Mouse (Mus musculus) mouse embryonic stem cell (cell line): Measurements from ENCODE around the gene Ddx41.

Source experiments
- in situ Hi-C, 2 experiments: fragments of 300-500 bp; cut with MboI; formaldehyde crosslinking; loops; 1 replicate in 1 of 2; 3 replicates in 1 of 2; pipeline ENCODE4 v1.14.3; 2019 to 2020; ENCODE audit warnings: low sequenced_read_pairs in 2 of 2, low pct_unique_long_range_greater_than_20kb in 1 of 2, mixed read lengths in 1 of 2; ENCODE audit not compliant: unreplicated experiment in 1 of 2

Gene Ddx41

GRCm38 (mm10) chr13:55547916-55548315 is 11.5 kb upstream of the Ddx41 start:
- in situ Hi-C loops = no loop called here

- in situ Hi-C loops = no loop called here
Observed at GRCm38 (mm10) chr13:55544792-55545191, 8.3 kb upstream of the Ddx41 start.

GRCm38 (mm10) chr13:55543447-55543846 is 7.0 kb upstream of the Ddx41 start:
- in situ Hi-C loops = no loop called here

GRCm38 (mm10) chr13:55542891-55543290 is 6.4 kb upstream of the Ddx41 start:
- in situ Hi-C loops = no loop called here

DNA sequence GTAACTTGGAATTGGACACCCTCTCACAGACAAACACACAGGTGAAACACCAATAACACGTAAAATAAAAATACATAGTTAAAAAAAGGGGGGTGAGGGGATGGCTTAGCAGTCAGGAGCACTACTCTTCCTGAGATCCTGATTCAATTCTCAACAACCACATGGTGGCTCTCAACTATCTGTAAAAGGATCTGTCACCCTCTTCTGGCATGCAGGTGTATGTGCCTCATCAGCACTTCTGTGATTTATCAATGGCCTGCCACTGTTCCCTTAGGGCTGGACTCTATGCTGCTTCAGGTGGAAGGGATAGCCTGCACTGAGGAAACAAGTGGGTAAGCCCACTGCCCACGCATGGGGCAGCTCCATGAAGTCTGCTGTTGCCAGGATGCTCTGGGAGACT is 4.5 kb upstream of the Ddx41 start:
- in situ Hi-C loops = no loop called here

DNA sequence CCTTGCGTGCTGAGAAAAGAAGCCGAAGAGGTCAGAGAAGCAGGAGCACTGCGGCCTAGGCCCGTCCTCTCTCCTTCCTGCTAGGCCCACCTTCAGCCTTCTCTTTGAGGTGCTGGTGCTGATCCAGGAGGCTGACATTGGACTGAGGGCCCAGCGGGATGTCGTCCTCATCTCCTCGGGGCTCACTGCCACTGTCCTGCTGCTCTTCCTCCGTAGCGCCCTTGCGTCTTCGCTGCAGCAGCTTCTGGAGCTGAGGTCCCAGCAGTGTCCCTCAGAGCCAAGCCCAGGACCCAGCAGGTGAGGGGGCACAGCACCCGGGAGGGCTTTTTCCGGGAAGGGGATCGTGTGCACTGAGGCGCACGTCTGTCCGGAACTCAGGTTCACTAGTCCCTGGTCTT is 663 bp downstream of the Ddx41 start:
- in situ Hi-C loops = loop anchor here in 1 of 2 experiments (5.0 kb wide), 1 partner anchor 58 kb away; no protein-coding TSS in a partner anchor

DNA sequence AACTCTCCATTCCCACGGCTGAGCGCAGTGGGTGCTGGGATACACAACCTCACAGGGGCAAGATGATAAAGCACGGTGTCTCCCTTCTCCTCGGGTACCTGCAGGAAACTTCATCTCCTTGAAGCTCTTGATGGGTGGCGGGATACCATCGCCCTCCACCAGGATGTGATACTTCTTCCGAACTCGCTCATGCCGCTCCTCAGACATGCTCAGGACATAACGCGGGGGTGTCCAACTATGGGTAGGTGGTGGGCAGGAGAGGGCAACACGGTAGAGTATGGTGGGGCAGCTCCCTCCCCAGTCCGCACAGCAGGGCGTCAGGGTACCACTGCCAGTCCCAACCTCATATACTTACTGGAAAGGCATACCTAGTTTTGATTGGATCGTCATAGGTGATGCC is 1.3 kb downstream of the Ddx41 start:
- in situ Hi-C loops = loop anchor here in 1 of 2 experiments (5.0 kb wide), 1 partner anchor 58 kb away; no protein-coding TSS in a partner anchor

DNA sequence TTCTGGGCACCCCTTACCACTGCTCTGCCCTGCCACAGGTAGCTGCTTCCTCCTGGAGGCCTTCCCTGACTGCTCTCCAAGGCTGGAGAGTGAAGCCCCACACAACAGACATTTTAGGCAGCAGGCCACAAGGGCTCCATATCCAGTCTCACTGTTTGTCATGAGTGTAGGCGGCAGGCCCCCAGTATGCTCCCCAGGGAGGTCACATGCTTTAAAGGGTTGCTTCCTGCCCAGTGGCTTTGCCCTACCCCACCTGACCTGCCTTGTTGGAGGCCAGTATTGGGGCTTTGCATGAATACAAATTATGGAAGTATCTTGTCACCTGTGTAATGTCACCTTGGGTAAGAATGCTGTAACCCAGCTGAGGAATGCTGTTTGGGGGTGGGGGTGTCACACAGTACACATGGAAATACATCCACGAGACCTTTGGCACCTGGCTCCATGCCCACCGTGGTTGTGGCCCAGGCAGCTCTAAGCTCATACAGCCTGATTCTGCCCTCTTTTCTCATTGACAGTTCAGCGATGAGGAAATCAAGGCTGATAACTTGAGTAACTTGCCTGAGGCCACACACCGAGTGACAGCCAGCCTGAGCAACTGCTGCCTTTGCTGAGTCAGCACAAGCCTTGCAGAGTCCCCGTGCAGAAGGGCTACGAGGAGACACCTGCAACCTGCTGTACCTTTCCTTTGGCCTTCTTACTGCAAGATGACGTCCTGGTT is 7.1 kb downstream of the Ddx41 start, which contains the start of gene Dok3:
Gene Dok3, minus strand, starts transcription at position 99 of the 718 bp plus-strand sequence.
- in situ Hi-C loops = no loop called here

DNA sequence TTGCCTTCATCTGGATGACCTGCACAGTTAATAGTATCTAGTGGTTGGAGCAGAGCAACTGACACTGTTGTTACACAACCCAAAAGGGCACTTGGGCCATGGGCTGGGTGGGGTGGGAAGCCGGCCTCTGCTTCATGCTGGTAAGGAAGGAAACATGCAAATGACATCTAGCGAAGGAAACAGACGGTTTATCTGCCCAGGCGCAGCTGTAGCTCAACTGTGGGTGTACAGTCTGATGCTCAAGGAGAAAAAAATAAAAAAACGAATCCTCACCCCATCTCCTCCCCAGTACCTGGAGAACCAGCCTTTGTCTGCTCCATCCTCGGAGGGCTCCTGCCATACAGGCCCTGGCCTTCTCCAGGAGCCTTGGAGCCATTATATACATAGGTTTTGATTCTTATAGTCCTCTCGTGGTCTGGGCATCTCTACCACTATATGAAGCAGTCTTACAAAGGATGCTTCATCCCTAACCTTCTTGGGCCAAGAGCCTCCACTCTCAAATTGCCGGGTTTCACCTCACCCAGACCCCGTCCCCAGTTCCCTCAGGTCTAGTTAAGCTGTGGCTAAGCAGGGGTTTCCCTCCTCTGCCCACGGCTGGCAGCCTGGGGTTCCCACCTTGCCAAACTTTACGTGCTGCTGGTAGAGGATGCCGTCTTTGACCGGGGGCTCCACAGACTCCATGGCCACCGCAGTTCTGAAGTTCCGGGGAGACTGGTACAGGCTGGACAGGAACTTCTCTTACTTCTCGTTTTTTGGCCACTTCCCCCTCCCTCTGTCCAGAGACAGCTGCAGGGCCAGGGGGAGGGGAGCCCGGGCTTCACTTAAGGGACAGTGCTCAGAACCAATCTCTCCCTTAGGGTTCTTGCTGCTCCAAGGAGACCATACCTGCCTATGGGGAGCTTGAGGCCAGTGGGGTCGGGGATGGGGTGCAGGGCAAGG is 8.4 kb downstream of the Ddx41 start:
- in situ Hi-C loops = no loop called here

GRCm38 (mm10) chr13:55527212-55527611 is 9.2 kb downstream of the Ddx41 start:
- in situ Hi-C loops = no loop called here

DNA sequence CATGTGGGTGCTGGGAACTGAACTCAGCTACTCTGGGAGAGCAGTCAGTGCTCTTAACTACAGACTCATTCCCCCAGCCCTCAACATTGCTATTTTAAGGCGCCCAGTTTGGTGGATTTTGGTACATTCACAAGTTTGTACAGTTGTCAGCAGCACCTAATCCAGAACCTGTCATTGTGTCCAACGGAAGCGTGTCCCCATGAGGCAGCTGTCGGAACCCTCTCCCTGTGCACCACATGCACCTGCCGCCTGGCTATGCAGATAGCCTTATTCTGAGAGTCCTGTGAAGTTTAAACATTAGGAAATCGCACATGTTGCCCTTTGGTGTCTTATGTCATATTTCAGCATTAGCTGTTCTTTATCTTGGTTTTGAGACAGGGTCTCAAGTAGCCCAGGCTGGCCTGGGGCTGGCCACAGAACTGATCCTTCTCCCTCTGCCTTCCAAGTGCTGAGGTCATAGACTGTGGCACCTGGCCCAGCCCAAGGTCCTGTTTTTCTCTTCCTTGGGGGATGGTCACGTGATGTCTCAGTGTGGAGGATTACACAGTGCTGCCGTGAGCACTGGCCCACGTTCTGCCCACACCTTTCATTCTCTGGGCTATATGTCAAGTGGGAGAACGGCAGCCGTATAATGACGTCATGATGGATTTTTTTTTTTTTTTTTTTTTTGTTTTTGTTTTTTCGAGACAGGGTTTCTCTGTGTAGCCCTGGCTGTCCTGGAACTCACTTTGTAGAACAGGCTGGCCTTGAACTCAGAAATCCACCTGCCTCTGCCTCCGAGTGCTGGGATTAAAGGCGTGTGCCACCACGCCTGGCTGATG is 10.5 kb downstream of the Ddx41 start:
- in situ Hi-C loops = no loop called here

- in situ Hi-C loops = loop anchor here in 1 of 2 experiments (5.0 kb wide), 1 partner anchor 47 kb away; no protein-coding TSS in a partner anchor
Observed at GRCm38 (mm10) chr13:55523951-55524600, 12.4 kb downstream of the Ddx41 start.

DNA sequence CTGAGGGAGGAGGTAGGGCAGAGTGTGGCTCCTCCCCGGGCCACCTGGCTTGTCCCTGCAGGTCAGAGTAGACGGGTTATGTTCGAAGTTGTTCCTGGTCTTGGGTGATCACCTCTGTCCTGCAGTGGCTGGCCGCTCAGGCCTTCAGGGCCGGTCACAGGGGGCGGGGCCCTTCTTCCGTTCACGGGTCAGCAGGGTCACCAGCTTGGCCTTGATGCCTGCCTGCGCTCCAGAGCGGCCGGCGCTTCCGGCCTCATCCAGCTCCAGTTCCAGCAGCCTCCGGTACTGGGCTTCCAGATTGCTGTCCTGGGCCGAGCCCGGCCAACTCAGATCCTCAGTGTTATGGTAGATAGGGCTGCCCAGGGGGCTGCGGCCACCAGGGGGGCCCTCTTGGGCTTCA is 13.2 kb downstream of the Ddx41 start:
- in situ Hi-C loops = loop anchor here in 1 of 2 experiments (5.0 kb wide), 1 partner anchor 46 kb away; no protein-coding TSS in a partner anchor

GRCm38 (mm10) chr13:55522730-55523129 is 13.7 kb downstream of the Ddx41 start:
- in situ Hi-C loops = loop anchor here in 1 of 2 experiments (5.0 kb wide), 1 partner anchor 45 kb away; no protein-coding TSS in a partner anchor

- in situ Hi-C loops = loop anchor here (5.0 kb wide), 2 partner anchors 42 to 112 kb away; no protein-coding TSS in a partner anchor
Observed at GRCm38 (mm10) chr13:55519606-55520005, 16.9 kb downstream of the Ddx41 start.

DNA sequence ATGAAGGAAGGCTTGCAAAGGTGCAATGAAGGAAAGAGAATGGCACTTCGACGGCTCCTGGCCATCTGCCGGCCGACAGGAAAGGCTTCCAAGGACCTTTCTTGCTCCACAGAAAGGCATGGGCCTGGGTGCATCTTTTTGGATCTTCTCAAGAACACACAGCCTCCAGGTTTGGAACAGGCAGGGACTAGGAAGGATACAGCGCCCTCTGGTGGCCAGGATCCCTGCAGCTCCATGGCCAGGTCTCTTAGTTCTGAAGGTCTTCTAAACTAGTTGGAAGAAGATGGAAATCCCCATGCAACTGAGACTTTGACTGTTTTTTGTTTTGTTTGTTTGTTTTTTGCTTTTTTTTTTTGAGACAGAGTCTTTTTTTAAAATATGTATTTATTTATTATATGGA is 19.5 kb downstream of the Ddx41 start:
- in situ Hi-C loops = loop anchor here (5.0 kb wide), 1 partner anchor 110 kb away; no protein-coding TSS in a partner anchor

DNA sequence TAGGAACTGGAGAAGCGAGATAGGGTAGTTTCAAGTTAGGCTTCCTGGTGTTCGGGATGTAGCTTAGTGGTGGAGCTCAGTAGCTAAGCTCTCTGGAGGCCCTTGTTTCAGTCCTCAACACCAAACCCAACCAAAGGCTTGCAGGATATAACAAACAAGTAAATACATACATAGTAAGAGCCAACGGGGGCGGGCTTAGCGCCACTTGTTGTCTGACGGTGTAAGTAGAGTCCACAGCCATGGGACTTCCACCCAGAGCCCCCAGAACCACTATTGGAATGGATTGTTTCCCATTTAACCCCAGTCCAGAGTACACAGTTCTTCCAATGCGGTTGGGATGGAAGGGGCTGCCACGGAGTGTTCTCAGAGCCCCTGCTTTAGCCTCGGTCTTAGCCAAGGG is 22.6 kb downstream of the Ddx41 start:
- in situ Hi-C loops = no loop called here
